Mouse (Mus musculus): ENCODE measurements around the gene Lcn4.

GRCm38 (mm10) chr2:26633953-26634530, 37.0 kb downstream of the Lcn4 start:
- TF ChIP-seq CTCF (IDR thresholded peaks at IDR 0.05; ENCODE audit: control insufficient read depth, insufficient read depth, insufficient replicate concordance, low read depth, low read length) = no peak
- no peak for TF ChIP-seq POLR2A (IDR thresholded peaks at IDR 0.05; ENCODE audit: control insufficient read depth, low read depth, low read length)

All from testis, adult 2 months (tissue).